Mouse (Mus musculus) limb, embryonic 13.5 days (tissue): ENCODE results near the gene Ggta1. TPM values are rescaled to one million over a fixed set of nuclear protein-coding genes. Genes with fewer than 3 reads are reported as not detected.

Experiments
- ATAC-seq: fragments of 200-750 bp; cut with Nextera tagmentation; 2 replicates; pipeline ENCODE4 v1.8.0; 2017; ENCODE audit warnings: low read depth, moderate number of reproducible peaks, moderate TSS enrichment; ENCODE audit not compliant: low FRiP score
- H3K27ac ChIP-seq: fragments of 300-500 bp; sonication (generic); 2 replicates; pipeline ENCODE4 v1.5.1; 2015; ENCODE audit warnings: inconsistent platforms, mild to moderate bottlenecking, moderate library complexity
- H3K27me3 ChIP-seq: fragments of 300-500 bp; sonication (generic); 2 replicates; pipeline ENCODE4 v1.6.1; 2015; ENCODE audit warnings: mild to moderate bottlenecking, inconsistent platforms
- H3K36me3 ChIP-seq: fragments of 300-500 bp; sonication (generic); 2 replicates; pipeline ENCODE4 v1.6.1; 2015; ENCODE audit warnings: inconsistent platforms, mild to moderate bottlenecking, moderate library complexity
- H3K4me1 ChIP-seq: fragments of 300-500 bp; sonication (generic); 2 replicates; pipeline ENCODE4 v1.6.1; 2015; ENCODE audit warnings: inconsistent platforms
- H3K4me2 ChIP-seq: fragments of 300-500 bp; sonication (generic); replicated peaks from 2 replicates; pipeline ENCODE4 v1.6.1; 2015; ENCODE audit warnings: inconsistent platforms, mild to moderate bottlenecking, moderate library complexity
- H3K4me3 ChIP-seq: fragments of 300-500 bp; sonication (generic); 2 replicates; pipeline ENCODE4 v1.5.1; 2015; ENCODE audit warnings: moderate library complexity, mild to moderate bottlenecking, inconsistent platforms
- H3K9ac ChIP-seq: fragments of 300-500 bp; sonication (generic); 2 replicates; pipeline ENCODE4 v1.6.1; 2015; ENCODE audit warnings: mild to moderate bottlenecking, inconsistent platforms
- H3K9me3 ChIP-seq: fragments of 300-500 bp; sonication (generic); 2 replicates; pipeline ENCODE4 v1.6.1; 2016; ENCODE audit warnings: inconsistent platforms
- WGBS: fragments of 180-500 bp; shearing (Covaris S2); methylation state at CpG from one replicate; pipeline ENCODE4 v1.1.7; 2015; 5-methylcytosine and 5-hydroxymethylcytosine counted together
- polyA plus RNA-seq: library from polyadenylated mRNA; unstranded; fragments of >200 nt; fragmentation: Nextera tagmentation; extraction: Ambion mirVana; gene quantifications from 2 replicates; pipeline ENCODE4 v1.2.1, GENCODE M21; 2015

Ggta1 gene
- polyA plus RNA-seq, 1 experiment from 2014 or later, result 19.6 TPM

- no peak overlapping the region for H3K27ac ChIP-seq
- no peak overlapping the region for H3K9ac ChIP-seq
- H3K36me3 ChIP-seq, result no peaks in the 10 kb centered on the region
- no peak overlapping the region for H3K4me3 ChIP-seq
- ATAC-seq, result no peak
- no peak overlapping the region for H3K4me2 ChIP-seq
- H3K27me3 ChIP-seq, result no peaks in the 10 kb centered on the region
- peaks cover 33% of the 10 kb centered on the region for H3K4me1 ChIP-seq
- no peaks in the 10 kb centered on the region for H3K9me3 ChIP-seq
- 93% methylated on average over 5 of the region's 5 CpGs for WGBS
These were observed 11.5 kb downstream of the Ggta1 start for GRCm38 (mm10) chr2:35451484-35452050.

GRCm38 (mm10) chr2:35450856-35451255 lies 12.2 kb downstream of the Ggta1 start:
- Histone ChIP-seq H3K4me3 (no peak overlapping the region), H3K4me2 (no peak overlapping the region), H3K9ac (no peak overlapping the region), H3K36me3 (no peaks in the 10 kb centered on the region), H3K4me1 (peaks cover 40% of the 10 kb centered on the region), H3K27me3 (no peaks in the 10 kb centered on the region), H3K9me3 (no peaks in the 10 kb centered on the region), H3K27ac (no peak overlapping the region)
- WGBS, result 78% methylated on average over 4 of the region's 4 CpGs
- no peak for ATAC-seq

GRCm38 (mm10) chr2:35449687-35450622 lies 13.1 kb downstream of the Ggta1 start:
- no peak overlapping the region for H3K4me3 ChIP-seq
- no peaks in the 10 kb centered on the region for H3K9me3 ChIP-seq
- WGBS, result 68% methylated on average over 12 of the region's 12 CpGs
- H3K4me2 ChIP-seq, result no peak overlapping the region
- H3K4me1 ChIP-seq, result peaks cover 49% of the 10 kb centered on the region
- no peak overlapping the region for H3K9ac ChIP-seq
- ATAC-seq, result no peak
- H3K36me3 ChIP-seq, result no peaks in the 10 kb centered on the region
- H3K27ac ChIP-seq, result no peak overlapping the region
- peaks cover 4% of the 10 kb centered on the region; the same call in 1 of the 2 replicates for H3K27me3 ChIP-seq

GRCm38 (mm10) chr2:35448914-35449670 lies 13.9 kb downstream of the Ggta1 start:
- no peak overlapping the region for H3K9ac ChIP-seq
- no peak overlapping the region for H3K27ac ChIP-seq
- no peak overlapping the region for H3K4me2 ChIP-seq
- no peaks in the 10 kb centered on the region for H3K9me3 ChIP-seq
- H3K36me3 ChIP-seq, result no peaks in the 10 kb centered on the region
- peaks cover 58% of the 10 kb centered on the region for H3K4me1 ChIP-seq
- ATAC-seq, result no peak
- H3K27me3 ChIP-seq, result peaks cover 4% of the 10 kb centered on the region; the same call in 1 of the 2 replicates
- WGBS, result 82% methylated on average over 9 of the region's 9 CpGs
- no peak overlapping the region for H3K4me3 ChIP-seq

- no peak overlapping the region for H3K9ac ChIP-seq
- no peaks in the 10 kb centered on the region for H3K36me3 ChIP-seq
- no peak overlapping the region for H3K4me2 ChIP-seq
- peak overlapping the region; percentile 33; the same call in 1 of the 2 replicates for H3K27ac ChIP-seq
- no peak overlapping the region for H3K4me3 ChIP-seq
- peaks cover 4% of the 10 kb centered on the region; the same call in 1 of the 2 replicates for H3K27me3 ChIP-seq
- no peak for ATAC-seq
- H3K4me1 ChIP-seq, result peaks cover 65% of the 10 kb centered on the region
- no peaks in the 10 kb centered on the region for H3K9me3 ChIP-seq
- WGBS, result 38% methylated on average over 7 of the region's 7 CpGs
These were observed 14.7 kb downstream of the Ggta1 start for GRCm38 (mm10) chr2:35448215-35448913.

GRCm38 (mm10) chr2:35447453-35447852 lies 15.6 kb downstream of the Ggta1 start:
- H3K9me3 ChIP-seq, result no peaks in the 10 kb centered on the region
- 61% methylated on average over 7 of the region's 7 CpGs for WGBS
- peak overlapping the region; percentile 10; the same call in 1 of the 2 replicates for H3K27ac ChIP-seq
- H3K9ac ChIP-seq, result no peak overlapping the region
- ATAC-seq, result no peak
- peaks cover 4% of the 10 kb centered on the region; the same call in 1 of the 2 replicates for H3K27me3 ChIP-seq
- no peak overlapping the region for H3K4me2 ChIP-seq
- no peaks in the 10 kb centered on the region for H3K36me3 ChIP-seq
- no peak overlapping the region for H3K4me3 ChIP-seq
- peaks cover 68% of the 10 kb centered on the region for H3K4me1 ChIP-seq

- peaks cover 6% of the 10 kb centered on the region; the same call in 1 of the 2 replicates for H3K27me3 ChIP-seq
- WGBS, result 85% methylated on average over 8 of the region's 8 CpGs
- peaks cover 74% of the 10 kb centered on the region for H3K4me1 ChIP-seq
These were observed 16.2 kb downstream of the Ggta1 start for GRCm38 (mm10) chr2:35446798-35447197.

GRCm38 (mm10) chr2:35446300-35446699 lies 16.7 kb downstream of the Ggta1 start:
- Histone ChIP-seq H3K4me2 (no peak overlapping the region), H3K36me3 (no peaks in the 10 kb centered on the region), H3K27ac (peak overlapping the region; percentile 8; the same call in 1 of the 2 replicates), H3K4me3 (no peak overlapping the region), H3K9ac (no peak overlapping the region), H3K27me3 (peaks cover 11% of the 10 kb centered on the region), H3K9me3 (no peaks in the 10 kb centered on the region), H3K4me1 (peaks cover 79% of the 10 kb centered on the region)
- WGBS, result 73% methylated on average over 5 of the region's 5 CpGs
- ATAC-seq, result no peak

More at GRCm38 (mm10) chr2:35446798-35447197, 16.2 kb downstream of the Ggta1 start:
- Histone ChIP-seq H3K4me2 (no peak overlapping the region), H3K9ac (no peak overlapping the region), H3K36me3 (no peaks in the 10 kb centered on the region), H3K9me3 (no peaks in the 10 kb centered on the region), H3K27ac (peak overlapping the region; percentile 10; the same call in 1 of the 2 replicates), H3K4me3 (no peak overlapping the region)
- ATAC-seq, result no peak

- H3K27ac ChIP-seq, result 0 out of 2 replicates have a peak overlapping the region, but pooled peaks have one; percentile 40
- ATAC-seq, result no peak
These were observed 17.4 kb downstream of the Ggta1 start for GRCm38 (mm10) chr2:35445610-35446009.

GRCm38 (mm10) chr2:35444764-35445262 lies 18.2 kb downstream of the Ggta1 start:
- 0 out of 2 replicates have a peak overlapping the region, but pooled peaks have one; percentile 1 for H3K4me3 ChIP-seq
- H3K27ac ChIP-seq, result no peak overlapping the region; the same call in 1 of the 2 replicates
- no peaks in the 10 kb centered on the region for H3K9me3 ChIP-seq
- H3K36me3 ChIP-seq, result no peaks in the 10 kb centered on the region
- H3K9ac ChIP-seq, result 0 out of 2 replicates have a peak overlapping the region, but pooled peaks have one; percentile 25
- peaks cover 16% of the 10 kb centered on the region for H3K27me3 ChIP-seq
- ATAC-seq, result no peak
- 57% methylated on average over 6 of the region's 6 CpGs for WGBS
- H3K4me1 ChIP-seq, result peaks cover 87% of the 10 kb centered on the region
- peak overlapping the region; percentile 30 for H3K4me2 ChIP-seq

More at GRCm38 (mm10) chr2:35445610-35446009, 17.4 kb downstream of the Ggta1 start:
- WGBS, result 66% methylated on average over 7 of the region's 7 CpGs
- H3K4me2 ChIP-seq, result 0 out of 2 replicates have a peak overlapping the region, but pooled peaks have one; percentile 30
- no peak overlapping the region for H3K4me3 ChIP-seq
- H3K9ac ChIP-seq, result 0 out of 2 replicates have a peak overlapping the region, but pooled peaks have one; percentile 31
- H3K4me1 ChIP-seq, result peaks cover 82% of the 10 kb centered on the region
- H3K9me3 ChIP-seq, result no peaks in the 10 kb centered on the region
- H3K27me3 ChIP-seq, result peaks cover 16% of the 10 kb centered on the region
- H3K36me3 ChIP-seq, result no peaks in the 10 kb centered on the region
